Mouse (Mus musculus) frontal cortex, adult 2 months (tissue): ENCODE measurements around the gene Cpeb4. TPM values are rescaled to one million over a fixed set of nuclear protein-coding genes. Genes with fewer than 3 reads are reported as not detected.
"Not testable (repeated sequence)": the region's sequence is repeated elsewhere in the genome, so short reads cannot be mapped to it uniquely, and the experiment has no call there.

ENCODE experiments used
- DNase-seq, 2 experiments: peaks; one replicate each; pipeline ENCODE4 v3.0.0; 2022; ENCODE audit warnings: low spot score in 1 of 2; ENCODE audit errors: extremely low spot score in 1 of 2
- polyA plus RNA-seq: library from polyadenylated mRNA; depleted of rRNA; stranded (reverse); fragments of >200 nt; gene quantifications from 2 replicates; pipeline ENCODE4 v1.2.3, GENCODE M21; 2012; rRNA removed

Cpeb4 gene
- 52.9 and 55.5 TPM in 2 replicates for polyA plus RNA-seq

DNA sequence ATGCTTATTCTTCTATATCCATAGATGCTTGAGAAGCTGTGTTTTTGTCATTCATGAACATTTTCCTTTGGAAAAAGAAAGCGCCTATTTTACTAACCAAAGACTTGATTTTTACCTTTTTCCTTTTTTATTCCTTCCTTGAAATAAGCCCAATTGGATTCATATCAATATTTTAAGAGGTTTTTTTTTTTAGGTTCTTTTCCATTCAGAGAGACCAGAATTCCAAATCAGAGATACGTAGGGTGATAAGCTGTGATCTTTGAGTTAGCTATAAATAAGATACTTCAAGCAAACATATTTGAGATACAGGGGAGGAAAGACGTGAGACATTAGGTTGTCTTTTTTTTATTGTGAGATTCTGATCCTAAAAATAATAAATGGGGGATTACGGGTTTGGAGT, at the start of gene Cpeb4:
Gene Cpeb4 (plus strand): TSS at position 301 of the 400 bp plus-strand sequence.
- no peak for DNase-seq

DNA sequence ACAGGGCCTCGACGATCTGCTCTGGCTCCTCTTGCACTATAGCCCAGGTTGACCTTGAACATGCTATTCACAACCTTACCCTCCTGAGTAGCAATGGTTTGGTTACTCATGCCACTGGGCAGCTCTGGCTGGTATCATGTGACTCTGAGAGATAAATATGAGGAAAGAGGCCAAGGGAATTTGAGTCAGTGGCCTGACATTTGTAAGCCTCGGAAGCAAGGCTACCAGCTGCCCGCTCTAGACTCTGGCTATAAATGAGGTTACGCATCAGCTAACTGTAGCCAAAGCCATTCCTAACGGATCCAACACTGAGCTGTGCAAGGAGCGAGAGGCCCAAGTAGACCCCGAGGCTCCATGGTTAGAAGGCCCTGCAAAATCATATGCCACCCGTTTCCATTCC, 49.5 kb upstream of the Cpeb4 start:
- no peak for DNase-seq

DNA sequence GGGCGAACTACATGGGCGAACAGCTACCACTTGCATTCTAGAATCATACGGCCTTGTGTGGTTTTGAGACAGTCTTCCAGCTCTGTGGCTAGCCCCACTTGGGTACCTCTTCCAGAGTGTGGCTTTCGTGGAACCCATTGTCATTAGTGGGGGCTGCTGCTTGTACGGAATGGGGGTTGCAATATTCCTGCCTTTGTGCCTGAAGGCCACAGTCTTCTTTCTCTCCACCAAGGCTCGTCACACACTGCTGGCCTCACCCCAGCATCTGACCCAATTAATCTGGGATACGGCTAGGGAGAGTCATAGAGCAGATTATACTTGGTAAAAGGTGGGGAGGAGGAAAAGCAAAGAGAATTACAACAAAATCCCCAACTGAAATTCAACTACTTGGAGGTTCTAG, 48.5 kb upstream of the Cpeb4 start:
- no peak for DNase-seq

DNA sequence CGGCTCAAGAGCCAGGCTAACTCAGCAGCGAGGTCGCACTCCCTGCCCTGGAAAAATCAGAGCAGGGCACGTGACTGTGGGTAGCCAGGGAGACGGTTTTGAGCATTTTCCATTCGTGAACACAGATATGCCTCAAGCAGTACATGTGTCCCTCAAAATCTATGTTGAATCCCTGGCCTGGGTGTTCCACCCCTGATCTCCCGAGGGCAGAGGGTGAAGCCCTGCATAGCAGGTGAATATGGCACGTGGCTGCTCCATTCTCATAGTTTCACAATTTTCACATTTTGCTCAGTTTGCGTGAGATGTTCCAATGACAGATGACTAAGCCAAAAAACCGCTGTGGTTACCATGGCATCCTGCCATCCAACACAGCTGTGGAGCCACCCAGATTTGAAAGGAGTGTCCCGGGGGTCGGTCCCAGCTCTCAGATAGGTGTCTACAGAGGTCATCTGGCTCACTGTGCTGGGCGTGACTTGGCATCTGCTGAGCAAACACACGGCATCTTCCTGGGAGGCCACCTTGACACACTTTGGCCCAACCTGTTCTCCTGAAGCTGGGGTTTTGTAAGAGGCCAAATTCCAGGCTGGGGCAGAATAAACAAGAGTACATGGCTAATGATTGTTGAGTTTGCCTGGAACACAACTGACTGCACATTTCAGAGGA, 47.4 kb upstream of the Cpeb4 start:
- DNase-seq = peak in 1 of 2 experiments; percentile 37

DNA sequence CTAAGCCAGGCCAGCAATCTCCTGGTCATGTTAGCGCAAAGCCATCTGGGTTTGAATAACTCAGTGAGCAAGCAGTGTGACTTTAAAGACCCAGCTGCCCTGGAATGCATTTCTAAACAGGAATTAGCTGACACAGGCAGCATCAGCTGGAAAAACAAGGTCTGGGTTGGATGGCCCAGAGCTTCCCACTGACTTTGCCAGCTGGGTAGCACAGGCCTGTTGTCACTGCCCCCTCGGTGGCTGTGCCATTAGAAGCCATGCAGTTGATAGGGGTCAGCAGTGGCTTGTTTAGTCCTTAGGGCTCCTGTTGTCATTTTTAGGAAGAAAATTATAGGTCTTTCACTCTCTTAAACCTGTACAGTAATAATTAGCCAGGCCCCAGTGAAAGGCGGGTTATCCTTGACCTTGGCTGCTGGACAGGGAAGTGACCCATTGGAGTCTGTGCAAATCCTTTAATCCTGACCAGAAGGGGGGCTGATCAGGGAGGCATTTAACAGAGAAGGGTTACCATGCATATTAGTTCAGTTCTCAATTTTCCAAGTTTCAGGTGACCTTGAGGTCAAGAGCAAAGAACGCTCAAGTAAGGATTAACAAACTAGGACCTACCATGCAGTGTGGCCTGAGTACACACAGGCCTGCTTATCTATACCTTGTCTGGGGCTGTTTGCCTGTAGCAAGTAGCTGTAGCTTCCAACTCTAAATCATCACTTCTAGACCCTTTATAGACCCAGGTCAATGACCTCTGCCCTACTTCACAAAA, 43.8 kb upstream of the Cpeb4 start:
- DNase-seq = no peak

DNA sequence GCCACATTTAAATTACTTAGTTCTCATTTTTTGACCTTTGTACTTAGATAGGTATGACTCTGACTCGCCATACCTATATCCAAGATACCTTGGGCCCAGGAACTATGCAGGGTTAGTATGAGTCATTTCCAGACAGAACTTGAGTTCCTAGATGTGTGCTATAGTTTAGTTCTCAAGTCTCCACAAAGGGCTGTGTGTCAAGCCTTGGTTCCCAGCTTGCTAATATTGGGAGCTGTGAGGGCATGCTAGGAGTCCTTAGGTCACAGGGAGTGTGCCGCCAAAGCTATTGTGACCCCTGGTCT, 43.3 kb upstream of the Cpeb4 start:
- DNase-seq = no peak

DNA sequence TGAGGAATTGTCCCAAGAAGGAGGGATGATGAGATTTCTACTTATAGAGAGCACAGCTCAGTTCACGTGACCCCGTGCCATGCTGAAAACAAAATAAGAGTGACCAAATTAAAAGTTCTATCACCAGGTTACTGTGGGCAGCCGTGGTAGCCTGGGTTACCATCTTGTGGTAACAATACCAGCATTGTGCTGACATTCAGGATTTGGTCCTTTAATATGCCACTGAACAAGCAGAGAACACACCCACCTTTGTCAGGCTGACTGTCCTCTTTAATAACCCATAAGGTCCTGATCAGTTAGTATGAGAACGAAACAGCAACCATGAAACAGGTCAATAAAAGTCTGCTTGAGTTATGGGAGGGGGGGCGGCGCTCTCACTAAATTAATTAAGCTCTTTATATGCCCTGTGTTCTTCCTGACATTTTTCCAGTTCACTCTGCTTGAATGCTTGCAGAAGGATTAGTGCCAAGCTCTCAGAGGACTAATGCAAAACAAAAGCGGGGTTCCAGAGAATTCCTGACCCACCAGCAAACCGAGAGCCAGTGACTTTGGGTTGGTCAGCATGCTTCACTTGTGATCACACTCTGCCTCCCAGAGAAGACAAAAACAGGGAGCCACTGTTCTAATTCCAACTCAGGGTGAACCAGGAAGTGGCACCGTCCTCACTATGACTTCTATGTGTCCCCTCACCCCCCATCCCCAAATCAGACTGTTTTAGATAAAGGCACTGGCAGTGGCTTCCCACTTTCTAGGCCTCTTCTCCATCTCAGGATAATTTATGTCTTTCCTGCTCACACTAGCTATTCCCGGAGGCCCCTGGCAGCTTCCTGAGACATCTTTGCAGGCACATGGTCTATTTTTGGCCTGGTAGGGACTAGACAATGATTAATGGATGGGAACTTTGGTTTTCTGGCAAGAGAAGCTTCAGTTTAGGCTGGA, 41.5 kb upstream of the Cpeb4 start:
- no peak for DNase-seq

DNA sequence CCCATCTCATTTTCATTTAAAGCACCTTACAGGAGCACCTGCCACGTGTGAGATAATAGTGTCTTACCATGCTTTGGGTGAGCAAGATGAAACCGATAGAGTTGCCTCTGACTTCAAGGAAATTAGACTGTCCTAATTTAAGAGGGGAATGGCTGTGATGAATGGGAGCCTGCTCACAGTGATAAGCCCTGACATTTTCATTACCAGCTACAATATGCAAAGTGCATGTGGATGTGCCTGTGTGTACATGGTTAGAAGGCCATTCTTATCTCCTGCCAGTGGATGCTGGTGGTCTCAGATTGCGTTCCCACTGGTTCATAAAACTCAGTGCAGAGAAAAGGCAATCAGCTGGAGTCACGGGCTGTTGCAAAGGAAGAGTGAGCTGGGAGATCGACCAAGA, 40.6 kb upstream of the Cpeb4 start:
- no peak for DNase-seq

DNA sequence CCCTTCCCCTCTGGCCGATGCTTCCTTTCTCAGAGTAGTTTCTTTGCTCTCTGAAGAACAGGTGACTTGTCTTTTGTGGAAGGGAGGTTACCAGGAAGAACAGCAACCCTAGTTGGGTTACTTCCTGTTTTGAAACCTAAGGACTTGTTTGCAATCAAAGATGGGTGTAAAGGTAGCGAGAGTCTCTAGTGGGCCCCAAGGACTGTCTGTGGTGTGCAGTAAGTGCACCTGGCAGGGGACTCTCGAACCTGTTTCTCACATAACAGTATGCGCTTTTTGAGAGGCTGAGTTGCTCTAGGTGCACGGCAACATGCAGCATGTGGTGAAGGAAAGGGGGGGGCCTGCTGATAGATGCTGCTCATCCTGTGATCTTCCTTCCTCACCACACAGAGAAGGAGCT, 40.0 kb upstream of the Cpeb4 start:
- no peak for DNase-seq

DNA sequence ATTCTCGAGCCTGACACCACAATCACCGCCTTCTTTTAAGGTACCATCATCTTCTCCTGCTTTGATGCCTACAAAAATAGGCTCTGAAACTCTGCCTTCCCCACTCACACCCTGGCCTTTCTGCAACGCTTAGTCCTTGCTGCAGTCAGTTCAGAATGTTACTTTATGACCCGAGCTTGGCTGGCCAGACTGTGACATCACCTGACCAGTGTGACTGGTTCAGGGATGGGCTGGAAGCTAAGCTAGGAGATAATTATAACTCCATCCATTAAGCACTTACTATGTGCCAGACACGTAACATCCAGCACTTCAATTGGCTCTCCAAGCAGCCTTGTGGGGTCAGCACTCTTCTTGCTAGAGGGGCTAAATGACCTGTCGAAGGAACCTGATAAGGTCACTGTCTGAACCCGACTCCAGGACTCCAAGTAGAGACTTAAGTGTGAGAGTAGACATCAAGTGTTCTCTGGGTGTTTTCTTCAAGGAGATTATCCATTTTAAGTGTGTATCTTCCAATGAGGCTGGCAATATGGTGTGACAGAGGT, 39.5 kb upstream of the Cpeb4 start:
- DNase-seq = no peak

DNA sequence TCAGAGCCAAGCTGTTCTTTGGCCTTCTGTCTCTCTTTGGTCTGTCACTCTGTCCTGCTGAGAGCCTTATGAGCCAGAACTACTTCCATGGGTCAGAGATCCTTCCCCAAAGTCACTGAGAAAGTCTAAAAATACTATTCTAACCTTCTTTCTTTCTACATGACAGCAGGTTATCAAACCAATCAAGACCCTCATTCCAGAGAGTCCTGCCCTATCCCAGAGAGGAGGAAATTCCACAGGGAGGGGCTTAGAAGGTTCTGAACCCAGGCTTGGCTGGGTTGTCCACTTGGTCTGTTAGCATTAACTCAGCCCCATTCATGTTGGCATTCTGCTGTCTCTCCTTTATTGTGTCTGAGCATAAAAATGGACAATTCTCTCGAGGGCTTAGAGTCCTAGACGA, 38.5 kb upstream of the Cpeb4 start:
- no peak for DNase-seq

DNA sequence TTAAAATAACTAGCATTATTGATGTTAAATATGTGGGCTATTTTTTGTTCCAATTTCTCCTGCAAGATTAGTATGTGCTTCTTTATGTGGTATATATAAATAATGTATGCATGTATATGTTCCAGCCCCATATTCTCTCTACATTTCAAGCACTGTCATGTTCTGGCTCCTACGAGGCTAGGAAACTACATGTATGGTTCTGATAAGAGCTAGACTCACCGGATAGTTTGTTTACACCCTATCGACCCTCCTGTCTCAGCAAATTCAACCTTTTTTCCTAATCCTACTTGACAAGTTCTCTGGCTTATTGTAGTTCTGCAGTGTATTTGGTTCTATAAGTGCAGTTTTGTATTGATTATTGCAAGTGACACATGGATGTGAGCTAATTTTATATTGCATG, 36.7 kb upstream of the Cpeb4 start:
- DNase-seq = no peak

DNA sequence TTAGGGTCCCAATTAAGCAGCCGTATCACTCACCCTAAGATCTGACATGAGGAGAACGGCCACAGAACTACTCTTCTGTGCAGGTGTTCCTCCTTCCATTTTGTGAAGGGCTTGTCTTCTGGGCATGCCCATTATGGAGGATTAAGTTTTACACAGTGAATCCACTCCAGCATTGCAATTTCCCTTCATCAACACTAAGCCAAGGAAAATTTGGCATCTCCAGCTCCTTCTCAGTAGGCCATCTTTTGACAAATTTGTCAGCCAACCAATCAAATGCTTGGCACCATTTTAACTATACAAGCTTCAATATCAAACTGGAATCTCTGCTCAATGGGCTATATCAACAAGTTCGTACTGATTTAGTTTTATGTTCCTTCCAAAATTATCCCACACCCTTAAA, 34.8 kb upstream of the Cpeb4 start:
- no peak for DNase-seq

DNA sequence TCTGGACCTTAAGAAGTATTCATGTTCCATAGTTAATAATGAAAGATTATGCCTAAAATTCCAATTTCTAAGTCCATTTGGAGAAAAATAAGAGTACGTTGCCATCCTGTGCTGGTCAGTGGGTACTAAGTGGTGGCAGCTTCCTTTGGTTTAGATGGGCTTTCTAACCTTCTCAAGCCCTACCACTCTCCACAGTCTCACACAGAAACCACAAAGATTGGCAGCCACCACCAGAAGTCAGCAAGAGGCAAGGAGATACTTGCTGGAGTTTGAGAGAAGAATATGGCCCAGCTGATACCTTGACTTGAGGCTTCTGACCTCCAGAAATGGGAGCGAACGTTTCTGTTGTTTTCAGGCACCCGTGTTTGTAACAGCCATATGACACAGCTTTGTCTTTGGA, 34.3 kb upstream of the Cpeb4 start:
- no peak for DNase-seq

DNA sequence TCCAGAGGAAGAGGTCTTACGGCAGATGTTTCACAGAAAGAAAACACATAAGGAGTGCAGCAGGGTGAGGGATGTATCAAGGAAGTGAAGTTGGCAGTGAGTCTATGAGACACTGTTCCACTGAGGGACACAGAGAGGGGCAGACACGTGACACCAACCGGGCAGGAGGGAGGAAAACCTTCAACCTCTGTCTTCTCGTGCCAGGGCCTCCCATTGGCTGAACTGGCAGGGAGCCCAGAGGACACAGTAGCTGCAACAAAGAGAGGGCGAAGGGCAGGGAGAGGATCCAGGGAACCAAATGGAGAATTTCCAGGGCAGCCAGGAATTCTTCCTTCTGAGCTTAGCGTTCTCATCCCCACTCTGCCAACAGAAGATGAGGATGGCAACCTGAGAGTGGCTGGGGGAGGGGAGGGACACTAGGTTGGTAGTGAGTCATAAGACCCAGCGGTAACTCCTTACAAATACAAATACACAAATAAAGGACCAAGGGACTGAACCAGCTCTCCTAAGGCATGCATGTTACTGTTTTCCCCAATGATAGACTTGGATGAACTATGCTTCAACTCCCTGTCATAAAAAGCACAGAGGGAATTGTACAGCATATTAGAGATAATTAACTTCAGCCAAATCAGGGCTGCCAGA, 33.4 kb upstream of the Cpeb4 start:
- peak in 1 of 2 experiments; percentile 72 for DNase-seq

DNA sequence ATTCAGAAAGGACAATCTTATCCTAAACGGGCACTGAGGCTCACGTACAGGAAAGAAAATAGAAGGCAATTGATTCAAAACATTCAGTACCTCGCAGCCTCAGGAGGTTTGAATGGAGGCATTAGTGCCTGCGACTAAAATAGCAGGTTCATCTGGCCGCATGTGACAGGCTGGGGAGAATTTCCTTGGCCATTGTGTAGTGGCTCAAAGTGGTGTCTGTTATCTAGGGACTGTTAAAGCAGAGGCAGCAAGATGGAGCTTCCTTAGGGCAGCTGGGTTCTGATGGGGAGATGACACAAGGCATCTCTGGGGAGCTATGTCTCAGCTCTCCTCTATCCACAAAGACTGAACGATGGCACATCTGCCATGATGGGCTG, 32.9 kb upstream of the Cpeb4 start:
- DNase-seq = no peak

DNA sequence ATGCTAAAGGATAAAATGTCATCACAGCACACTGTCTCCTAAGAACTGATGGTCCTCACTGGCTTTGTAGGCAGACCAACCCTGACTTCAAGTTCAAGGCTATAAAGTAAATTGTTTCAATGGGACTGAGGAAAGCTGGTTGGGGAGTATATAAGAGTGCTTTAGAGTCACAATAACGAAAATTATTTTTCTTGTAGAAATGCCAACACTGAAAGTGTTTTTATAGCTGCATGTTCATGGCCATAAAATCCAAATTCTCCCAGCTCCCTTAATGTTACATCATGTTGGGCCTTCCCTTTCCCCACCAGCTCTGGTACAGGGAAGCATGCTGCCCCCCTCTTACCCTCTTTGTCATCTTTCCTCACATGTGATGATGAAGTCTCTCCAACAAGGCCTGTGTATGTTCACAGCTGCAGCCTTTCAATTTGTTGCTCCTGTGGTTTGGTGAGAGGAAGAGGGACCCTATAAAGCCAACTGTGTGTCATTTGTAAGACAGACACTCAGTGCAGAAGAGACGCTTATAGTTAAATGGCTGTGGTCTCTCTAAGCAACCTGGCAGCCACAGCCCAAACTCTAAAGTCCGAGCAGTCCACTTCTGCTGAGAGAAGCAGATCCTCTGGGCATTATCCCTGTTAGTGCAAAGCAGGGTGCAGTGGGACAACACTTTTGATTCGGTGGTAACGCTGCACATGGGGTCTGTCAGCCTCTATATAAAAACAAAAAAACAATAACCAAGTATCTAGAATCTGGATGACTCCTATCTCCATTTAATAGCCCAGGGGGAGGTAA, 29.6 kb upstream of the Cpeb4 start:
- no peak for DNase-seq

DNA sequence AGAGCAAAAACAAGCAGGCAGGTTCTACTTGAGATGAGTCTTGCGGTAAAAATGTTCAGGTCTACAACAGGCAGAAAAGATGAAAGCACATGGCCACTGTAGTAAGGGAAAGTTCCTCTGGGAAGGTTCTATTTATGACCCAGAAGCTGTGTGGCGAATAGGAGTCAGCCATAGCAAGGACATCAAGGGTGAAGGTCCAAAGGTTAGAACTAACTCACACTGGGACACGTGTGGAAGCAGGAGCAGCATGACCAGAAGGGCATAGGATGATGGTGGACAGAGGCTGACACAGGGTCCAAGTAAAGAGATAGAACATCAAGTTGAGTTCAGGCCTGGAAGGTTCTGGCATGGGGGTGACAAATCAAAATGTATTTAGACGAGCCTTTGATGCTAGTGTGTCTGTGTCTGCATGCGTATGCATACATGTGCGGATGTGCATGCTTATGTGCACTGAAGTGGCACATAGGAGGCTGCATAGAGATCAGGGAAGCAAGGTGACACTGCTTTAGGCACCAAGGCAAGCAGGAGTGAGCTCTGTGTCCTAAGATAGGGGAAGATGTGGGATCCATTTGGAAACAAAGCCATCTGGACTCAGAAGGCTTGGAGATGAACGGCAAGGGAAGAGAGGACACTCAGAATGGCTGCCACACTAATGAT, 28.7 kb upstream of the Cpeb4 start:
- no peak for DNase-seq

DNA sequence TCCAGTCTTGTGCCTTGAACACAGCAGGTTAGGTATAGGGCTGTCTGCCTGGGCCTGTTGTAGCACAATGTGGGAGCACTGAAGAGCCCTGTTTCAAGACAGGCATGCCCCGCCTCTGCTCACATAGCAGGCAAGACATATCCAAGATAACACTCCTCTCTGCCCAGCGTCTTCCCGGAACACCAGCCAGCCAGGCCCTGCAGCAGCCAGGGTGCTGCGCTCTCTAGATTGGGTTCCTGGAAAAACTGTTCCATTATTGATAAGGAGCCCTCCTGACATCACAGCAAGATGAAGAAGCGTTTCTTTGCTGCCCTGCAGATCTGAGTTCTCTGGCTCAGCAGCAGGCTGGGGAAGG, 28.2 kb upstream of the Cpeb4 start:
- no peak for DNase-seq

DNA sequence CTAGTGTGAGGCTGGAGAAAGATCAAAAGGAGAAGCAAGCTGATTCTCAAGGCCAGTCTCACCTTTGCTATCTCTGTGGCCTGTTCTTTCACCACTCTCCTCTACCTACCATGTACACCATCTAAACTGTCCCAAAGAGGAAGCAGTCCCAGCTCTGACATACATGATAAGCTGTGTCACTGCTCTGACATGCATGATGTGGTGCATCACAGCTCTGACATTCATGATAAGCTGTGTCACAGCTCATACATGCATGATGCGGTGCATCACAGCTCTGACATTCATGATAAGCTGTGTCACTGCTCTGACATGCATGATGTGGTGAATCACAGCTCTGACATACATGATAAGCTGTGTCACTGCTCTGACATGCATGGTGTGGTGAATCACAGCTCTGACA, 26.9 kb upstream of the Cpeb4 start:
- DNase-seq = not testable (repeated sequence)
